Mouse (Mus musculus) ES-CJ7 (cell line): ENCODE results near the gene Gdpd1.
"Not testable (repeated sequence)": the region's sequence is repeated elsewhere in the genome, so short reads cannot be mapped to it uniquely, and the experiment has no call there.

ENCODE experiments used
- DNase-seq: peaks from one replicate; pipeline ENCODE4 v3.0.0; 2011; ENCODE audit warnings: low read depth, low spot score

Gene Gdpd1

DNA sequence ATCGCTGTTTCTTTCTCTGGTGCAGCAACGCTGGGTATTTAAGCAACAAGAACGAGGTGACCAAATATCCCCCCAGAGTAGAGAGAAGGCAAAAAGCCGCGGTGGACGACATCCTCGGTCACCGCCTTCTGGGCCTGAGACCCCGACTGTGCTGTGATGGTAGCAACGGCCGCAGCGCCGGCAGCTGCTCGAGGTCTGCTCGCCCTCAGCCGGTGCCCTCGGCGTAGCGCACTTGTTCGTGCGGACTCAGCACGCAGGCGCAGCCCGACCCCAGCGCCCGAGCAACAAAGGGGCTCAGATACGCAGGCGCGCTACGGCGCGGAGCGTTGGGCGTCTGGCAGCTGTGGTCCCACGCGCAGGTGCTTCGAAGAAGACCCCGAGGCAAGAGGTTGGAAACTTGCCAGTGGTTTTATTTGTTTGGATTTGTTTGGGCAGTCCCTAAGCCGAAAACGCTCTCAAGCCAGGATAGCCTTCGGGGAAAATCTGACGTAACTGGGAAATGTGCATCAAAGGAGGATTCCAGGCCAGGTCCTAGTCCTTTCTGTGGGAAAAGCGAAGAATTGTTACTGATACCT is at the start of gene Gdpd1:
Gene Gdpd1 (minus strand): TSS at position 197 of the 575 bp plus-strand sequence.
- DNase-seq: peak; percentile 95

DNA sequence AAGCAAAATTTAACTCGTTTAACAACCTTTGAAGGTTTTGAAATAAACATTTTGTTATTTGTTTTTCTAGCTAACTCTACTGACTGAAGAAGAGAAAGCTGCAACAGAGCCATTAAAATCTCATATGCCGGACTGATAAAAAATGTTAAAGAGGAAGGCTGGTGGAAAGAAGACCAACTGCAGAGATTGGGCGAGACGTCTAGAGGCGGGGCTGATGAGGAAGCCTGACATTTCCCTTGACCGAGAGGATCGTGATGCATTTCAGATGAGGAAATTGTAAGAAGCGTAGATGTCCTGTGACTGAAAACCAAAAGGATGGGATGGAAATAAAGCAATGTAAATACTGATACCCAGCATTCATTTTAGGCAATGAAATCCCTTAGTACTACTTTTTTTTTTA is 48.0 kb upstream of the Gdpd1 start:
- no peak for DNase-seq

DNA sequence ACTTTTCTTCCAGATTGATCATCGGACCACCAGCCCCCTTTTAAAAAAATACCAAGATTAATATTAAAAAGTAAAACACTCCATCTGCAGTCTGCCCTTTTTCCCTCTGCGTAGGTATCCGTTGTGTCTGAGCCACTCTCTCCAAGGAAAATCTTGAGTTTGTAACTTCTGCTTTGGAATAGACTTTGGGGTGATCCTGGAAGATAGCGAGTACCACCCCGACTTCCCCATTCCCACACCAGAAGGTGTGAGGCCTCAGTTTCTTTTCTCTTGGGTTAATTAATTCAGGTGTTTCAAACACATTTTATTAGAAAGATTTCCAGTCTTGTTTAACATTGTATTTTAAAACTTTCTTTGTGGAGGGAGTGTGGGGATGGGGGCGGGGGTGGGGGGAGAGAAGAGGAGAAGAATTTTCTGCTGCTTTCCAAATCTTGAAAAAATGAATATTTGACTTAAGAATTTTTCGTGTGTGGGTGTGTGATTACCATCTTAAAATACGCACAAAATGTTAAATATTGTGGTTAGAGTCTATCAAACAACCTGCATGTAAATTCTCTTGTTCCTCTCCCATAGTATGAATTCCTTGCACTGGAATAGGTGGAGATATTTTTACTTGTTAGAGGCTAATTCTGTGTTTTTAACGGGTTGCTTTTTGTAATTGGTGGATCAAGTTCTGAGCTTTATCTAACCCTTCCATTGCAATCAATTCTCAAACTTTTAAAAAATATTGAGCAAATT is 36.5 kb upstream of the Gdpd1 start:
- no peak for DNase-seq

GRCm38 (mm10) chr11:87109519-87110171 is 35.8 kb upstream of the Gdpd1 start:
- peak; percentile 14 for DNase-seq

DNA sequence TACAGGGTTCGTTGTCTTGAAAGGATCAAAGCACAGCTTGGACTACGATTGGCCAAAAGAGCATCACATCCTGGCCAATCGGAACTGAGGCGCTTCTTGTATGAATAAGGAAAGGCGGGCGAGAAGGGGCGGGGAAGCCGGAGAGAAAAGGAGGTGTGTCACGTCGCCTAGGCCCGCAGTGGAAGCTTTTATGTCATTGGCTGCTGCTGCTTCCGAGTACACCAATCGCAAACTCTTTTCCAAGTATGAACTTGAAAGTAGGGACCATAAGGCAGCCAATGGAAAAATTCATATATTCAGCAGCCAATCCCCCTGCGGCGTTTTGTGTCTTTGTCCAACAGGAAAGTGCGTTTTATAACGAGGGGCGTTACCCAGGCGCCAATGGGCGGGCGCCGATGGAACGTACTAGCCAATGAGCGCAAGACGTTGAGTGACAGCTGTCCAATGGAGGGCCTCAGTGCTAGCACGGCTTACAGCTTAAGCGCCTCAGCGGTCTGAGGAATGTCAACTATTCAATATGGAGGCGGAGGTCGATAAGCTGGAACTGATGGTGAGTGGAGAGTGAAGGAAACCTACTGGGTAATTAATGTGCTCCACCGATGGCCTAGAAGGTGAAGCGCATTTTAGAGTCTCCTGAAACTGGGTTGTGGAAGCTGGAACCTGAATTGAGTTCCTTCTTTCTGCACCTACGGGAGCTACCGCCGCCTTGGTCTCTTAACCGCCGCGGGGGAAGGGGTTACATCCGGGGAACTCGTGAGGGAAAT is 35.1 kb upstream of the Gdpd1 start, which contains the start of gene Ska2:
Gene Ska2 (plus strand): TSS at position 480 of the 764 bp plus-strand sequence.
- peak; percentile 100 for DNase-seq

DNA sequence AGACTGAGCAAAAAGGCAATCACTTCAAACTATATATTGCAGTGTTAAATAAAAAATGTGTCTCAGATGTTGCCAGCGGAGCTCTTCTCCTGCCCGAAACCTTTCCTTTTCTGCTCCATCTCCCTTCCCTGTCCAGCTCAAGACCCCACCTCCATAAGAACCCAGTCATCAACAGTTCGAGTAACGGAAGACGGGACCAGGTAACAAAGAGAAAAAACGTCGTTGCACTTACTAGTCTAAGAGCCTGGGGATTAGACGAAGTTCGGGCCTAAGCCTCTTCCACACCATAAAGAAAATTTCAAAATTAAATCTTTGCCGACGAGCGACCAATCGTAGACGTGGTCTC is 34.5 kb upstream of the Gdpd1 start, which contains the start of gene Prr11:
Gene Prr11 (minus strand): TSS at position 300 of the 346 bp plus-strand sequence.
- no peak for DNase-seq

GRCm38 (mm10) chr11:87087142-87087541 is 13.3 kb upstream of the Gdpd1 start:
- DNase-seq: no peak

- DNase-seq: peak; percentile 92
These were observed 12.6 kb upstream of the Gdpd1 start, which contains the start of gene Smg8 for GRCm38 (mm10) chr11:87086290-87086984. Gene Smg8 (minus strand): TSS chr11:87086774.

DNA sequence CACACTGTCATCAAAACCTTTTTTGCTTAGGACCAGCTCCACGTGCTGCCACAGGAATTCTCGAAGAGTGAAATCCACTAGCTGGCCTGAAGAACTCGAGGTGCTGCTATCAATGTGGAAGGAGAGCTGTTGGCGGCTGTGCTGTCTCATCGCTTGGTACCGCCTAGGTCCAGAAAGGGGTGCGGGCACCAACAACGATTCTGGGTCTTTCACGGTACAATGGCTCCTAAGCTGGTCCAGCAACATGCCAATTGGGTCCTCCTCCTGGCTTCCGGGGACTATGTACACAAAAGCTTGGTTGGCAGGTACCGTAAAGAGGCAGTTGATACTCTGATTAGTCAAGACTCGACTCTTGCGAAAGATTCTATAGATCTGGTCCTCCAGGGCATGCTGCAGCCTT is 11.6 kb upstream of the Gdpd1 start:
- DNase-seq: no peak

- DNase-seq: no peak
These were observed 9.8 kb upstream of the Gdpd1 start for GRCm38 (mm10) chr11:87083712-87084111.

DNA sequence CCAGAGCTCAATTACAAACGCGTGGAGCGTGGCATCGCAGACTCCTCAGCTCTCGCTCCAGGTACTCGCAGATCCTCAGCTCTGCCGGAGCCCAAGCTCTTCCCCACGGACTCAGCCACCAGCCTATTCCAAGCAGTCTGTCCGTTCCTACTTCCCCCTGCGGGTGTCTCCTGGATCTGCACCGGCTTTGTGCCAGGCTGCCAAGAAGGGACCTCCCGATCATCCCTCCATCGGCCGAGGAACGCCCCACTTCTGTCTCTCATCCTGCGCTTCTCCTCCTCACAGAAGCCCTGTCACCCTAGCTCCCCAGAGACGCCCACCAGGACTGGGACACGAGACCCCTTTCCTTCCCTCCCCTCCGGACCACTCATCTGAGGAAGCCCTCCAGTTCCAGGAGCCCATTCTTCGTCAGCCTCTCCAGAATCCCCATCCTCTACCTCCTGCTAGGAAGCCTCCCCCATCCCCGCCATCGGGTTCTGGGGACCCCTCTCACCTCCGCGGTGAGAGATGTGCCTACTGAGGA is 458 bp downstream of the Gdpd1 start:
- peak; percentile 74 for DNase-seq

DNA sequence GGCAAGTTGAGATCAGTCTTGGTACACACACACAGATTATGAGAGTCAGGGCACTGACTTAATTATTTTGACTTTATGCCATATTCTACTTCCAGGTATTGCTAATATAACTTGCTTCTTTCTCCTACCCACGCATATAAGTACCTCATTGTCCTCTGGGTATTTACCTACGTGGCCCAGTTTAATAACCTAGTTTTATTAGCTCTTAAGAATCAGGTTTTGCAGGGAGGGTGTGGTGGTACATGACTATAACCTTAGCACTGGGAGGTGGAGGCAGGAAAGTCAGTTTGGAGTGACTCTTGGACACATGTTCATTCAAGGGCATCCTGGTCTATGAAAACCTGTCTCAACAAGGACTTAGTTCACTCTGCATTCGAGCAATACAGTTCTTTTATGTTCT is 11.8 kb downstream of the Gdpd1 start:
- DNase-seq: no peak

- no peak for DNase-seq
These were observed 13.5 kb downstream of the Gdpd1 start for GRCm38 (mm10) chr11:87060410-87060809.

DNA sequence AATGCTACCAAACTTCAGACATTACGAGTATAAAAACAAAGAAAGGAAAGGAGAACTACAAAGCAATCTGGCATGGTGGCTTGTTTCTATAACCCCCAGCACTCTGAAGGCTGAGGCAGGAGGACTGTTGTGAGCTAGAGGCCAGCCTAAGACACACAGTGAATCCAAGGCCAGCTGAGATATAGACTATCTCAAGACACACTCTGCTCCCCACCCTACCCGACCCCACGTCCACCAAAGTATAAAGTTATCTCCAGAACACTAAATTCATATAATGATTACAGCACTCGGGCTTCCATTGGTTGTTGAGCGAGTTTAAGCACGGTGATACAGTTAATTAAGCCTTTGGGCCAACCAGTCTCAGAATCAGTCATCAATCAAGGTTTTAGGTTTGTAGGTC is 17.6 kb downstream of the Gdpd1 start:
- DNase-seq: no peak

DNA sequence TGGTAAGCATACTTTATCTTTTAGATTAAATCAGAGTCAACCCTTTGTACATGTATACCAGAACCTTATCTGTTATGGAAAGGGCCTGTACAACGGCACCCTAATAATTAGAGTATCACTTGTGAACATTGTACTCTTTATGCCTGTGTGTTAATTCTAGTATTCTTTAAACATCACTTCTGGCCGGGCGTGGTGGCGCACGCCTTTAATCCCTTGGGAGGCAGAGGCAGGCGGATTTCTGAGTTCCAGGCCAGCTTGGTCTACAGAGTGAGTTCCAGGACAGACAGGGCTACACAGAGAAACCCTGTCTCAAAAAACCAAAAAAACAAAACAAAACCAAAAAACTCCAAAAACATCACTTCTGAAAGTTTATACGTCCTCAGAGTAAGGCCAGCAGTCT is 25.0 kb downstream of the Gdpd1 start:
- not testable (repeated sequence) for DNase-seq

DNA sequence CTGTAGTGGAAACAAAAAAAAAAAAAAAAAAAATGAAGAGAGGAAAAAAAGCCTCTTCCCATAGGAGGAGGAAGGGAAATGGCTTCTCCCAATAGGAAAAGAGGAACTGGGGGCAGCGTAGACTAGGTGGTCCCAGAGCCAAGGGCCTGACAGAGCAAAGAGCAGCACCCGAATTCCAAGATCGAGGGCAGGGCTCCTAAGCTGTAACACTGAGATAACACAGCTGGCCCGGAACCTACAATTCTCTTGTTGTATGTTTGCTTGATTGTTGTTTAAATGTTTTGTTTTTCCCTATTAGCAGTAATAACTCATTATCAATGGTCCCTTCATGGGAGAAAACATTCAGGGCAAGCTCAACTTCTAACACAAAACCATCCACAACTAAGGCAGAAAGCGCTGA is 26.9 kb downstream of the Gdpd1 start:
- DNase-seq: no peak

DNA sequence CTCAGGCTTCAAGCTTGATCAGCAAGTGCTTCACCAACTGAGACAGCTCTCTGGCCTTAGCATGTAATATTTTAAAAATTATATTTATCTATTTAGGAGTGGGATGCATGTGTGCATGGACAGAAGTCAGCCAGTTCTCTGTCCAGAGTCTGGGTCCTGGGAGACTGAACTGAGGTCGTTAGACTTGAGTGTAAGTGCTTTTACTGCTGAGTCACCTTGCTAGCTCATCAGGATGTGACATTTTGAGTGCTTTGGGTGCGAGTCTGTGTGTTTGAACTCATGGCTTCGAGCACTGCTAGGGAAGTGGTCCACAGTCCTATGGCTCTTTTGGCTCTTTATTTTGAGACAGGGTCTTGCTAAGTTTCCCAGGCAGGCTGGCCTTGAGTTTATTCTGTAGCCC is 30.8 kb downstream of the Gdpd1 start:
- no peak for DNase-seq

DNA sequence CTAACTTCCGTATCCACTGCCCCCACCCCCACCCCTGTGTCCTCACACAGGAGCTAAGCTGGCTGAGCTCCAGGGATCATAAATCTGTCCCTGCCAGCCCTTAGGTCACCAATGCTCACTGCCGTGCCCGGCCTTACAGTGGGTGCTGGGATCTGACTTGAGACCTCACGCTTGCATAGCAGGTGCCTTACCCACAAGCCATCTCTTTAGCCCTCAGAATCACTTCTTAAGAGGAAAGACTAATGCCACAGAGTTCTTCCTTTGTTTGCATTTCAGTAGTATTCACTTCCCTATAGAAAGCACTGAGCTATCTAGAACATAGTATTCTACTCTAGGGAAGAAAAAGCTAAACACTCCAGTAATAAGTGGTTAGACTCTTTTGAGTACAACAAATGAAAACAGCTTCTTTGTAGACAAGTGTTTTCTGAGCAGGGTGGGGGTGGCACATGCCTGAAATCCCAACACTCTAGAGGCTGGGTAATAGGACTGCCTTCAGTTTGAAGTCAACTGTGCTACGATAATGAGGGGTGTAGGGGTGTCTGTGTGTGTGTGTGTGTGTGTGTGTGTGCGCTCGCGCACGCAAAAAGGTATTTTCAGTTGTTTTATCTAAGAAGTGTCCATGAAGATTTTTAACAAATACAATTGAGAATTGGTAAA is 34.4 kb downstream of the Gdpd1 start:
- DNase-seq: no peak

GRCm38 (mm10) chr11:87036180-87036579 is 37.7 kb downstream of the Gdpd1 start:
- peak; percentile 64 for DNase-seq

DNA sequence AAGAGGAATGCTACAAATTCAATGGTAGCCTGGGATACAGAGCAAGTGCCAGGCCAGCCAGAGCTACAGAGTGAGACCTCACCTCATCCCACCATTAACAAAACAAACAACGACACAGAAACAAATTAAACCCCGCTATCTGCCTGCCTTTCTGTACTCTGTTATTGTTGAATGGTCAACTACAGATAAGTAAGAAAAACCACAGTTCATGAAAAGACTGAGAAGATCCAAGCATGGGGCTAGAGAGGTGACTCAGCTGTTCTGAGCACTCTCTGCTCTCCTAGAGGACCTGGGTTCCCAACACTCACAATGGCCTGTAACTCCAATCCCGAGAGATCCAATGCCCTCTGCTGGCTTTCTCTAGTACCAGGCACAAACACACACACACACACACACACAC is 45.6 kb downstream of the Gdpd1 start:
- DNase-seq: peak; percentile 24
